Mouse (Mus musculus) cerebellum, adult 2 months (tissue): ENCODE measurements around the gene Tnf.

Experiments
- CTCF ChIP-seq: fragments of 200-500 bp; IDR thresholded peaks from 2 replicates; pipeline ENCODE4 v1.5.1; 2011; ENCODE audit warnings: low read depth, mild to moderate bottlenecking, control low read depth, low read length, moderate library complexity, borderline replicate concordance; ENCODE audit not compliant: insufficient read depth
- POLR2A ChIP-seq: fragments of 200-500 bp; IDR thresholded peaks from 2 replicates; pipeline ENCODE4 v1.6.1; 2011; ENCODE audit warnings: low read length, control low read depth, borderline replicate concordance; ENCODE audit not compliant: insufficient read depth

DNA sequence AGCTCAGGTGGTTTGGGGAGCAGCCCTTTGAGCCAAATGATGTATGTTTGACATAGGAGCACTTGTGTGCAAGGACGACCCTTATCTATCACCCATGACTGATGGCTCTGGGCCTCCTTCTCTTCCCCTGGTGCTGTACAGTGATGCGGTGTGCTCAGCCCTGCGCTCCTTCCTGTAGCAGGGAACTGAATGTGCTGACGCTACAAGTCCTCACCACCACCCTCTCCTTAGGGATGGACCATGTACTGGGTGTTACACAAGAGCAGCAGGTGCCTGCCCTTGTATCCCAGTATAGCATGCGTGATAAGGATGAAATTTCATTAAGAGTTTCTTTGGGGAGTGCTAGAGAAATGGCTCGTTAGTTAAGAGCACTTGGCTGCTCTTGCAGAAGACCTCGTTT, 45.3 kb upstream of the Tnf start:
- TF ChIP-seq POLR2A = no peak
- no peak for TF ChIP-seq CTCF
